Mouse (Mus musculus): ENCODE results near the gene Gipc3.

Gipc3 gene

DNA sequence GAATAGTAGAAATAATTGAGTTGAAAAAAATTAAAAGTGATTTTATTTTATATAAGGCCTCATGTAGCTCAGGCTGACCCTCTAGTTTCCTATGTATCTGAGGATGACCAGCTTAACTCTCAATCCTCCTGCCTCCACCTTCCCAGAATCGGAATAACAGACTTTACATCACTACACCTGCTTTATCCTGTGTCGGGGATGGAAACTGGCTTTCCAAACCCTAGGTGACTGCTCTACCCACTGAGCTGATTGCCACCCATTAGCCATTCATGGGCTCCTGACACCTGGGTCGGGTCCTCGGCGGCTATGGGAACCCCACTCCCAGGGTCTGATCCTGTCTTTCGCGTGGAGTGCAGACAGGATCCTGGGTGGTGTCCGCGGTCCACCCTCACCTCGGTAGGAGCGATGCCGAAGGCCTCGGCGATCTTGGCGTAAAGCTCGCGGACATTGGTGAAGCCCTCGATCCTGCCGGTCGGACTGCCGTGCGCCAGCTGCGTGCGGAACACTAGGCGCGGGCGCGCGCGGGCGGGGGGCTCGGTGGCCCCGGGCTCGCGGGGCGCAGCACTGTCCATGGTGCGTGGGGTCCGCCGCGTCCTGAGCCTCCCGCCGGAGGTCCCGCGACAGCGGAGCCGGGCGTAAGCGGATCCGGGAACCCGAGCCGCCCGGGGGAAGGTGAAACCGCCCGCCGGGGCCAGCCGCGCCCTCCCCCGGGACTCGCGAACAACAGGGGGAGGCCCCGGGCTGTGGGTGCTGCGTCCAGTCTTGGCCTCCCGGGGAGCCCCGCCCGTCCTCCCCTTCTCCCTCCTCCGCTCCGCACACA, at the start of gene Gipc3:
Gene Gipc3, minus strand, starts transcription at position 581 of the 820 bp plus-strand sequence.
- DNase-seq (ENCODE audit: low read depth, low spot score): no peak

DNA sequence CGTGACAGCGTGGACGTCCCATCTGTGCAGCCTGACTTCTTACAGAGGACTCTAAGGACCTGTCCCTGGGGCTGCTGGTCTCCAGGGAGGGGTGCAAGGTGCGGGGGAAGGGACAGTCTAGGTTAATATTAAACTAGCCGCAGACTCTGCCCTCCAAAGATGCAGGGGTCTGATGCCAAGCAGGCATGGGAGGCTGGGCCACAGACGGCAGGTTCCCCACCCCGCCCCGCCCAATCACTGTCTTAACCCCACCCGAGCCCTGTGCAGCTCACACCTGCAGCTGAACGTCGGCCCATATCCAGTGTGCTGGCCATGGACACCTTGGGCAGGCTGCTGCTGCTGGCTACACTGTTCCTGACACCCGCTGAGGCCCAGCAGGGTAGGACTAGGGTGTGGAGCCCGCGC, 49.7 kb upstream of the Gipc3 start, which contains the start of gene Smim24:
Gene Smim24, plus strand, starts transcription at position 271 of the 405 bp plus-strand sequence.
- no peak for DNase-seq (ENCODE audit: low read depth, low spot score)

DNA sequence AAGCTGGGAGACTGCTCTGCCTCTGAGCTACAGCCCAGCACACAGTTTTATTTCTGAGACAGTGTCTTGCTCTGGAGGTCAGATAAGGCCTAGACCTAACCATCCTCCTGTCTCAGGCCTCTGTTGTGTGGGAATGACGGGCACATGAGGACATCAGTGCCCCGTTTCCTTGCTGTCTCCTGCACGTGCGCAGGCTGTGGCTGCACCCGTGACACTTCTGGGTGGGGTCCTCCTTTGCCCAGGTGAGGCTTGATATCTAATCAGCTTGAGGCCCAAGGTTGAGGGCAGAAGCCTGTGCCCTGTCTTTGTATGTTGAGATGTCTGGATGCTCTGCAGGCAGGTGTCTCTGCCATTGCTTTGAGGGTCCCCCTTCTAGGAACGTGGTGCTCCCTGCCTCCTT, 49.2 kb upstream of the Gipc3 start:
- DNase-seq (ENCODE audit: low read depth, low spot score): no peak

DNA sequence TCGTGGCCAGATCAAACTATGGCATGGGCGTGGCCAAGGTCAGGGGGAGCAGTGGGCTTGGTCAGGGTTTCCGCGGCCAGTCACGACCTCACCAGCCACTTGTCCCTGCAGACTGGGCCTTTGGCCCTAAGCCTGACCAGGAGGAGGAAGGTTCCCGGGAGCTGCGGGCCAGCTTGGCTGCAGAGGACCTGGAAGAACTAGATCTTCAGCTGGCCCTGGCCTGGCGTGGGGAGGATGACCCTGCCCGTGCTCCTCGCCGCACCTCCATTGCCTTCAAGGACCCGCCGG, 47.6 kb upstream of the Gipc3 start:
- DNase-seq (ENCODE audit: low read depth, low spot score): no peak

GRCm38 (mm10) chr10:81389801-81390677, 47.0 kb upstream of the Gipc3 start:
- DNase-seq (ENCODE audit: low read depth, low spot score): peak; percentile 71

DNA sequence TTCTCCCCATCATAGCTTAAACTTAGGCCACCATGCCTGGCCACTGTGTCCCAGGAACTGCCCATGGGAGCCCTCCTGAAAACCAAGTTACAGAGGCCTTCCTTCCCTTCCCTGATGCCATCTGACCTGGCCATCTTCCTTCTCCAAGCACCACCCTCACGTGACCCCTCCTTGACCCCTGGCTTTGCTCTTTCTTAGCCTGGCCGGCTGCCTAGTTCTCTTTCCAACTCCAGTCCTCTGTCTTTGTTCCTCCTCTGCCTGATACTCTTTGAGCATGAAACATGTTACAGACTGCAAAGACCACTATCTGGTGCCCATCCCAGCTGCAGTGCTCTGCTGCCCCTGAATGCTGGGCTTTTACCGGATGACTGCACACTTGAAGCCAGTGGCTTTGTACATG, 46.3 kb upstream of the Gipc3 start:
- DNase-seq (ENCODE audit: low read depth, low spot score): no peak

GRCm38 (mm10) chr10:81388505-81389055, 45.5 kb upstream of the Gipc3 start, which contains the start of gene Gm48552:
TSS of gene Gm48552 (plus strand) at chr10:81389005.
- no peak for DNase-seq (ENCODE audit: low read depth, low spot score)

DNA sequence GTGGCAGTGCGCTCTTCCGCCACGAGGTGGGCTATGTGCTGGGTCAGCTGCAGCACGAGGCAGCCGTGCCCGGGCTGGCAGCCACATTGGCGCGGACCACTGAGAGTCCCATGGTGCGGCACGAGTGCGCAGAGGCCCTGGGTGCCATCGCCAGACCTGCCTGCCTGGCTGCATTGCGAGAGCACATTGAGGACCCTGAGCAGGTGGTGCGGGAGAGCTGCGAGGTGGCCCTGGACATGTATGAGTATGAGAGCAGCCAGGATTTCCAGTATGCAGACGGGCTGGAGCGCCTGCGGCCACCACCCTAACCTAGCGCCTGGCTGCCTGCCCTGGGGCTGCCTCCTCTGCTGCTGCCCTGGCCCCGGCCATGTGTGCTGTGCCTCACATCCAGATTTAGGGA, 44.6 kb upstream of the Gipc3 start:
- DNase-seq (ENCODE audit: low read depth, low spot score): no peak

- DNase-seq (ENCODE audit: low read depth, low spot score): peak; percentile 64
Measured at GRCm38 (mm10) chr10:81385603-81386306, 42.7 kb upstream of the Gipc3 start.

DNA sequence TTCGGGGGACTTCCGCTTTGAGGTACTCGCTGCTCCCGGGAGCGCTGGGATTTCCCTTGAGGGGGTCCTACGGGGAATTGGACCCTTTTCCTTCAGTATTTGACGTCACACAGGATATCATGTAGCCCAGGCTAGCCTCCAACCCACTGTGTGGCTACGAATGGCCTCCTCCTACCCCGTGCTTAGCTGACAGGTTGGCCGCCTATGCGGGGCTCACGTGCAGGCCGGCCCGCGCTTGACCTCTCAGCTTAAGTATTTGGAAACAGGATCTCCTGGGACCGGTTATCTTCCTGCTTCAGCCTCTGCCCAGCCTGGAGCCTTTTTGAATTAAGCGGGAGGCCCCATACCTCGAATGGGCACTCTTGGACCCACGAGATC, 41.5 kb upstream of the Gipc3 start:
- DNase-seq (ENCODE audit: low read depth, low spot score): no peak

DNA sequence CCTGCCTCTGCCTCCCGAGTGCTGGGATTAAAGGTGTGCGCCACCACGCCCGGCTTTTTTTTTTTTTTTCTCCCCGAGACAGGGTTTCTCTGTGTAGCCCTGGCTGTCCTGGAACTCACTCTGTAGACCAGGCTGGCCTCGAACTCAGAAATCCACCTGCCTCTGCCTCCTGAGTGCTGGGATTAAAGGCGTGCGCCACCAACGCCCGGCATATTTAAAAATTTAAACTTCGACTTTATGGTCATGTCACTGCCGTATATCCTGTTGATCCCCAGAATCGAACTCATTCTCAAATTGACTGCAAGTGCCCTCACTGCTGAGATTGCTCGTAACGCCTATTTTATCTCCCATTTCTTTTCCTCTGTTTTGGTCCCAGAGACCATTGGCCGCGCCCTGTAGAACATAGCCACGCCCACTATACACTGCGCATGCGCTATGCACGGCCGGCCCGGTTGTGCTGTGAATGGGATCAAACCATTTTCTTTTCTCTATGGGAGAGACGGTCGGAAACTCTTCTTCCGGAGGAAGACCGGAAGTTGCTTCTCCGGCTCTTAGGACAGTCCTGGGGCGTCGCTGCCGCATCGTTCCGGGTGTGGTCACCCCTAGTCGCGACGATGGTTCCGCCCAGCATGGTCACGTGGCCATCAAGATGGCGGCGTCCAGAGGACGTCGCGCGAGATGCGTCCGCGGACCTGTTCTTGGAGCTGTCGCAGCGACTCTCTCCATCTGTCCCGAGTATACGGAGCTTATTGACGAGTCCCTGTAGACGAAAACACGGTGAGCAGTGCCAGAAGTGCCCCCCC, 40.9 kb upstream of the Gipc3 start, which contains the start of the genes Dohh and Gm48551:
Gene Dohh, plus strand, starts transcription at position 627 of the 803 bp plus-strand sequence.
Gene Gm48551, plus strand, starts transcription at position 665 of the 803 bp plus-strand sequence.
- DNase-seq (ENCODE audit: low read depth, low spot score): peak; percentile 100

GRCm38 (mm10) chr10:81382039-81382438, 39.0 kb upstream of the Gipc3 start:
- DNase-seq (ENCODE audit: low read depth, low spot score): no peak

- DNase-seq (ENCODE audit: low read depth, low spot score): no peak
Measured at GRCm38 (mm10) chr10:81379809-81380378, 36.8 kb upstream of the Gipc3 start.

GRCm38 (mm10) chr10:81379183-81379553, 36.1 kb upstream of the Gipc3 start:
- DNase-seq (ENCODE audit: low read depth, low spot score): no peak

DNA sequence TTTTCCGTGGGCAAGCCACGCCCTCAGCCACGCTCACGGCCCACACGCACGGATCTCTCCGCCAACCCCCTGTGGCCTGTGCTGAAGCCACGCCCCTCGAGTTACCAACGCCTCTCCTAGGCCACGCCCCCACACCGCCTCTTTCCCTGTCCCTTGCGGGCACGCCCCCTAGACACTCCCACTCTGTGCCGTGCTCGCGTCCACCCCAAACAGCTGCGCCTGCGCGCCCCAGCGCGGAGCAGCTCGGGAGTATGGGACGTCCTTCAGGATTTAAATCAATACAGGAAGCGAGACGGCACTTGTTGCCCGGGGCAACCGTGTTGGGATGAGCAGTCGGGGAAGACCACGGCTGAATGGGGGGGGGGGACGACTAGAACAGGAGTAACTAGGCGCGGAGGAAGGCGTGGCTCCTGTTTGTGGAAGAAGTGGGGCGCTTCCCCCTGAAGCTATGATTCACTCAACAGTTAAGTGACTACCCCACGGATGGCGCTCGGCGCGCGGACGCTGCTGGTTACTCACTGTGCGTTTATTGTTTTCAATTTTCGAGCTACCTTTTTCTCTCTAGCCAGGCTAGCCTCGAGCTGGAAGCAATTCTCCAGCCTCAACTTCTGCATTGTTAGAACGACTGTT, 35.6 kb upstream of the Gipc3 start:
- peak; percentile 100 for DNase-seq (ENCODE audit: low read depth, low spot score)

- DNase-seq (ENCODE audit: low read depth, low spot score): no peak
Measured at GRCm38 (mm10) chr10:81377793-81378552, 34.9 kb upstream of the Gipc3 start, which contains the start of gene Fzr1. TSS of gene Fzr1 (minus strand) at chr10:81378516.

GRCm38 (mm10) chr10:81377362-81377664, 34.2 kb upstream of the Gipc3 start:
- no peak for DNase-seq (ENCODE audit: low read depth, low spot score)

DNA sequence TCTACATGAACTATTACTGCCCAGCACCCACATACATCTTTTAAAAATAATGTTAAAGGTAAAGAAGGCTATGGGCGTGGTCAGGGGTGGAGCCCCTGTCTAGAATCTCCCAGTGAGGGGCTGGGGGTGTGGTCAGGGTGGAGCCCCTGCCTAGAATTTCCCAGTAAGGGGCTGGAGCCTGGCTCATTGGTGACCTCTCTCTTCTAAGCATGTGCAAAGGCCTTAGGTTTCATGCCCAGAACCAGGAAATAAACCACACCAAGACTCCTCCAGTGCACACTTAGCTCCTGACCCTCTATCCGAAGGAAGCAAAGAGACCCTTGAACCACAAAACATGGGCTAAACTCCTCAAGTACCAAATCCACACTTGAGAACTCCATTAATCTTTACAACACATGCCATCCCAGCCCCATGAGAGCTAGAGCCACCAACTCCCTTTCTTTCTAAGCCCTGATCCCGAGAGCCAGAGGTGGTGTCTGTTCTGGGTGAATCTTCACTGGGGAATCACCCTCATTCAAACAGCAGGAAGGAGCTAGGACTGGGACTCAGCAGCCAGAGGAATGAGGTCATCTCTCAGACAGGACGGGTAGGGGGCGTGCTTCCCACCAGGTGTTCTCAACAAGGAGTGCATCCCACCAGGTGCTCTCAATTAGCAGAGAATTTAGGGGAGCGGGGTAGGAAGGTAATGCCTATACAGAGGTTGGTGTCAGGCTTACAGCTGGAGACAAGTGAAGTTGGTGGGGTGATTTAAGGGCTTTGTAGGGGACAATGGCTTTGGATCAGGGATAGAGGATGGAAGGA, 33.7 kb upstream of the Gipc3 start:
- DNase-seq (ENCODE audit: low read depth, low spot score): peak; percentile 63
